Mouse (Mus musculus) embryonic facial prominence, embryonic 10.5 days (tissue): Measurements from ENCODE around the gene Arhgap24. TPM values are rescaled to one million over a fixed set of nuclear protein-coding genes. Genes with fewer than 3 reads are reported as not detected.
A peak's percentile ranks its signal among the peaks of the same experiment; 100 is the strongest.

Experiments
- DNase-seq: peaks from one replicate; pipeline ENCODE4 v3.0.0-alpha.2; 2017; ENCODE audit warnings: low spot score
- H3K27ac ChIP-seq: fragments of 300-500 bp; sonication (generic); replicated peaks from 2 replicates; pipeline ENCODE4 v1.5.1; 2016; ENCODE audit warnings: mild to moderate bottlenecking
- H3K27me3 ChIP-seq: fragments of 300-500 bp; sonication (generic); replicated peaks from 2 replicates; pipeline ENCODE4 v1.6.1; 2016; ENCODE audit warnings: low read depth, mild to moderate bottlenecking; ENCODE audit not compliant: poor library complexity, severe bottlenecking
- H3K36me3 ChIP-seq: fragments of 300-500 bp; sonication (generic); replicated peaks from 2 replicates; pipeline ENCODE4 v1.6.1; 2016; ENCODE audit warnings: mild to moderate bottlenecking, moderate library complexity
- H3K4me1 ChIP-seq: fragments of 300-500 bp; sonication (generic); 2 replicates; pipeline ENCODE4 v1.6.1; 2016
- H3K4me3 ChIP-seq: fragments of 300-500 bp; sonication (generic); 2 replicates; pipeline ENCODE4 v1.5.1; 2016; ENCODE audit warnings: mild to moderate bottlenecking, moderate library complexity
- H3K9me3 ChIP-seq: fragments of 300-500 bp; sonication (generic); 2 replicates; pipeline ENCODE4 v1.6.1; 2016; ENCODE audit warnings: mild to moderate bottlenecking
- WGBS: fragments of 180-500 bp; shearing (Covaris S2); methylation state at CpG from one replicate; pipeline ENCODE4 v1.1.7; 2016; 5-methylcytosine and 5-hydroxymethylcytosine counted together
- polyA plus RNA-seq: library from polyadenylated mRNA; unstranded; fragments of >200 nt; fragmentation: Nextera tagmentation; extraction: Ambion mirVana; gene quantifications from 2 replicates; pipeline ENCODE4 v1.2.1, GENCODE M21; 2016

Arhgap24 gene
- polyA plus RNA-seq: 5.6 and 8.4 TPM in 2 replicates

GRCm38 (mm10) chr5:102481215-102482211 is at the start of gene Arhgap24:
TSS of gene Arhgap24 (plus strand) at chr5:102481391.
- WGBS: 1% methylated on average over 44 of the region's 44 CpGs
- H3K4me1 ChIP-seq: peaks cover 48% of the 10 kb centered on the region
- DNase-seq: peak; percentile 90
- H3K27ac ChIP-seq: peak within 1 kb of the TSS; percentile 95
- peaks cover 4% of the 10 kb centered on the region; the same call in 1 of the 2 replicates for H3K27me3 ChIP-seq
- H3K9me3 ChIP-seq: no peaks in the 10 kb centered on the region
- H3K4me3 ChIP-seq: peak within 1 kb of the TSS; percentile 75
- H3K36me3 ChIP-seq: no peaks in the 10 kb centered on the region

- Histone ChIP-seq H3K36me3 (no peaks in the 10 kb centered on the region), H3K4me1 (peaks cover 9% of the 10 kb centered on the region; the same call in 1 of the 2 replicates), H3K27ac (no peak overlapping the region), H3K4me3 (no peak overlapping the region), H3K27me3 (no peaks in the 10 kb centered on the region), H3K9me3 (no peaks in the 10 kb centered on the region)
- 60% methylated on average over 4 of the region's 4 CpGs for whole genome bisulfite sequencing
- DNase-seq: no peak
Observed at GRCm38 (mm10) chr5:102434182-102434581, 47.0 kb upstream of the Arhgap24 start.

GRCm38 (mm10) chr5:102436581-102436980 is 44.6 kb upstream of the Arhgap24 start:
- DNase-seq: no peak
- Histone ChIP-seq H3K4me3 (no peak overlapping the region), H3K36me3 (no peaks in the 10 kb centered on the region), H3K4me1 (peaks cover 9% of the 10 kb centered on the region; the same call in 1 of the 2 replicates), H3K27me3 (no peaks in the 10 kb centered on the region), H3K9me3 (no peaks in the 10 kb centered on the region), H3K27ac (no peak overlapping the region)
- 59% methylated on average over 8 of the region's 8 CpGs for WGBS

GRCm38 (mm10) chr5:102439119-102439877 is 41.9 kb upstream of the Arhgap24 start:
- Histone ChIP-seq H3K4me3 (no peak overlapping the region), H3K27me3 (no peaks in the 10 kb centered on the region), H3K36me3 (no peaks in the 10 kb centered on the region), H3K4me1 (peaks cover 9% of the 10 kb centered on the region; the same call in 1 of the 2 replicates), H3K27ac (no peak overlapping the region), H3K9me3 (no peaks in the 10 kb centered on the region)
- 86% methylated on average over 9 of the region's 9 CpGs for WGBS
- no peak for DNase-seq

- no peak for DNase-seq
- H3K27ac ChIP-seq: no peak overlapping the region
- no peaks in the 10 kb centered on the region for H3K4me1 ChIP-seq
- 95% methylated on average over 9 of the region's 9 CpGs for WGBS
- no peaks in the 10 kb centered on the region for H3K27me3 ChIP-seq
- no peak overlapping the region for H3K4me3 ChIP-seq
- no peaks in the 10 kb centered on the region for H3K9me3 ChIP-seq
- no peaks in the 10 kb centered on the region for H3K36me3 ChIP-seq
Observed at GRCm38 (mm10) chr5:102447436-102447835, 33.8 kb upstream of the Arhgap24 start.

GRCm38 (mm10) chr5:102450897-102451296 is 30.3 kb upstream of the Arhgap24 start:
- DNase-seq: no peak
- Histone ChIP-seq H3K9me3 (no peaks in the 10 kb centered on the region), H3K4me3 (no peak overlapping the region), H3K27me3 (no peaks in the 10 kb centered on the region), H3K27ac (no peak overlapping the region), H3K4me1 (no peaks in the 10 kb centered on the region), H3K36me3 (no peaks in the 10 kb centered on the region)
- WGBS: 91% methylated on average over 2 of the region's 2 CpGs

GRCm38 (mm10) chr5:102452079-102452797 is 29.0 kb upstream of the Arhgap24 start:
- H3K4me3 ChIP-seq: no peak overlapping the region
- no peaks in the 10 kb centered on the region for H3K4me1 ChIP-seq
- 84% methylated on average over 7 of the region's 7 CpGs for WGBS
- no peak for DNase-seq
- no peaks in the 10 kb centered on the region for H3K27me3 ChIP-seq
- no peak overlapping the region for H3K27ac ChIP-seq
- H3K36me3 ChIP-seq: no peaks in the 10 kb centered on the region
- H3K9me3 ChIP-seq: no peaks in the 10 kb centered on the region

- H3K4me1 ChIP-seq: no peaks in the 10 kb centered on the region
- H3K36me3 ChIP-seq: no peaks in the 10 kb centered on the region
- no peaks in the 10 kb centered on the region for H3K27me3 ChIP-seq
- 96% methylated on average over 2 of the region's 2 CpGs for WGBS
- no peak overlapping the region for H3K27ac ChIP-seq
- no peak for DNase-seq
- no peak overlapping the region for H3K4me3 ChIP-seq
- no peaks in the 10 kb centered on the region for H3K9me3 ChIP-seq
Observed at GRCm38 (mm10) chr5:102453324-102453723, 27.9 kb upstream of the Arhgap24 start.

GRCm38 (mm10) chr5:102455247-102455646 is 25.9 kb upstream of the Arhgap24 start:
- 55% methylated on average over 2 of the region's 2 CpGs for WGBS
- Histone ChIP-seq H3K4me3 (no peak overlapping the region), H3K4me1 (no peaks in the 10 kb centered on the region), H3K9me3 (no peaks in the 10 kb centered on the region), H3K27ac (no peak overlapping the region), H3K36me3 (no peaks in the 10 kb centered on the region), H3K27me3 (no peaks in the 10 kb centered on the region)
- DNase-seq: no peak

- no peak overlapping the region for H3K27ac ChIP-seq
- H3K4me1 ChIP-seq: no peaks in the 10 kb centered on the region
- no peaks in the 10 kb centered on the region for H3K36me3 ChIP-seq
- no peak overlapping the region for H3K4me3 ChIP-seq
- H3K9me3 ChIP-seq: no peaks in the 10 kb centered on the region
- no peak for DNase-seq
- H3K27me3 ChIP-seq: no peaks in the 10 kb centered on the region
- WGBS: 89% methylated on average over 12 of the region's 12 CpGs
Observed at GRCm38 (mm10) chr5:102460452-102461197, 20.6 kb upstream of the Arhgap24 start.

- no peak for DNase-seq
Observed at GRCm38 (mm10) chr5:102462948-102463347, 18.2 kb upstream of the Arhgap24 start.

More at GRCm38 (mm10) chr5:102462948-102463347, 18.2 kb upstream of the Arhgap24 start:
- Histone ChIP-seq H3K27ac (no peak overlapping the region), H3K27me3 (no peaks in the 10 kb centered on the region), H3K4me3 (no peak overlapping the region), H3K36me3 (no peaks in the 10 kb centered on the region), H3K4me1 (no peaks in the 10 kb centered on the region), H3K9me3 (no peaks in the 10 kb centered on the region)
- WGBS: 79% methylated on average over 3 of the region's 3 CpGs
